Mouse (Mus musculus): ENCODE data around the gene Acvr1b.

Acvr1b gene

DNA sequence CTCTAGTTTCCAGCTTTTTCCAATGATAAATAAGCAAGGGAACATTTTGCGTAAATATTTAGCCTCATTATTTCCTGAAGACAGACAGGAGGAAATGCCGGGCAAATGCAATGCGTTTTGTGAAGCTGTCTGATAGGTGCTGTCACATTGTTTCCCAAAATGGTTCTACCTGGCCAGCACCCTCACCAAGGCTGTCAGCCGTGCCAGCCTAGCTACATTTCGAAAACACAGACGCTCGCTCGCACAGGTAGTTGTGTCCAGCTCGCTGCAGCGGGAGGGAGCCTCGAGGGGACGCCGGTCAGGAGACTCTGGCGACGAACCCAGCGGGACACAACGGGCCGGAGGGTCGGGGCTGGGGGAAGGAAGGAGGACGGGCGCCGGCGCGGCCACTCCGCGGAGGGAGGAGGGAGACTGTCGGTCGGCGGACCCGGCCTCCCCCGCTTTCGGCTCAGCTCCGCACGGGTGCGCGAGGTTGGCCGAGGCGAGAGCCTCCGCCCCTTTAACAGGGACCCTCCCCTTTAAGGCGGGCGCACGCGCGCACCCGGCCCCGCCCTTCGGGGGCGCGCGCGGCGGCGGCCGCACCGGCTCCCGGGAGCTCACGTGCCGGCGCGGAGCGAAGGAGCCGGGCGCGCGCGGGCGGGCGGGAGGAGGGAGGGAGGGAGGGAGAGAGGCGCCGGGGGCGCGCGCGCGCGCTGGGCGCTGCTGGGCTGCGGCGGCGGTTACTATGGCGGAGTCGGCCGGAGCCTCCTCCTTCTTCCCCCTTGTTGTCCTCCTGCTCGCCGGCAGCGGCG, at the start of gene Acvr1b:
Gene Acvr1b (plus strand): TSS at position 647 of the 791 bp plus-strand sequence.
- under 1% methylated on average over 43 of the region's 87 CpGs for WGBS

DNA sequence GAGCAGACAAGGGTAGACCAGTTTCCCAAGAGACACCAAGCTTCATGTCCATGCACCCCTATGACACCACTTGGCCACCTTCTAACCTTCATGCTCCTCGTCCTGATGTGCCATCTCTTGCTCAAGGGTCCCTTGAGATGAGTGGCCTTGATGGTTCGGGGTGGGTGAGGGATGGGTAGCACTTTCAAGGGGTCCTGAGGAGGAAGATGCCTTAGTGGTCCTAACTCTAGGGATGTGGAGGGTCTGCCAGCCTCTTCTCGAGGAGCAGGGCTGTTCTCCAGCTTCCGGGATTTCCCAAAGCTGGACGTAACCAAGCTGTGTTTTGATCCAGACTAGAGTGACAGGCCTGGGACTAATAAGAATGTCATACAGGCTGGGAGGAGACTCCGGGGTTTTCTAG, 48.3 kb upstream of the Acvr1b start:
- 93% methylated on average over 6 of the region's 6 CpGs for WGBS

- WGBS: 74% methylated on average over 12 of the region's 12 CpGs
Observed at GRCm38 (mm10) chr15:101126876-101127544, 46.9 kb upstream of the Acvr1b start.

- WGBS: 14% methylated on average over 46 of the region's 46 CpGs
Observed at GRCm38 (mm10) chr15:101128181-101129089, 45.4 kb upstream of the Acvr1b start, which contains the start of gene Acvrl1. Gene Acvrl1 (plus strand): TSS chr15:101128522.

GRCm38 (mm10) chr15:101129412-101129811, 44.5 kb upstream of the Acvr1b start:
- WGBS: 66% methylated on average over 5 of the region's 5 CpGs

DNA sequence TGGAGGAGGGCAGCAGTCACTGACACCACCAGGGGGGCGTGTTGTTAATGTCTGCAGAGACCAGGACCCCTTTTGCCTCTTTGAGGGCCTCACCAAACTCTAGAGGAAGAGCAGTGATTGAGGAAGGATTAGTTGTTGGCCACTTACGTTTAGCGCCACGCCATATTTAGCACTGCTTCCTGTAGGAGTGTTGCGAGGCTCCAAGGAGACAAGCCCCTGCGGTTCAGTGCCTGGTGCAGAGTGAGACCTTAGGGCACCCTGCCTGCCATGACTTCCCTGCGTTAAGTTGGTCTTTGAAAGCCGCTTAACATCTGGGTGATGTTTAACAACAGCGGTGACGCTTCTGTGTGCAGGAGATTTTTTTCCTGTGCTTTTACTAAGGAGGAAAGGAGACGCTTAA, 42.4 kb upstream of the Acvr1b start:
- WGBS: 37% methylated on average over 11 of the region's 11 CpGs

- 54% methylated on average over 6 of the region's 6 CpGs for WGBS
Observed at GRCm38 (mm10) chr15:101132041-101132440, 41.8 kb upstream of the Acvr1b start.

DNA sequence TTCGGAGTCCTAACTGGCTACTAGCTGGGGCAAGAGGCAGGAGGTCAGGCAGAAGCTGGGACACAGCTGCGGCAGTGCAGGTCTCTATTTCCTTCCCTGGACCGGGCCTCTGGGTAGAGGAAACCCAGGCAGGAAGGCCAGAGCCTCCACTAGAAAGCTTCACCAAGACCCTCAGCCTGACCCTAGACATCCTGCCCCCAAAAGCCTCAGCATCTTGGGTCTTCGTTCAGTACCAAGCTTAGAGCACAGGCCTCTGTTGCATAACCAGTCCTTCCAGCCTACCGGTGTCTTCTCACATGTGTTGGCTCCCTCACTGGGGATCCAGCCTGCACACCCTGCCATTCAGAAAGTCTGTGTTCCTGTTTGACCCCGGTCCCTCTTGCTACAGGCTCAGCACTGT, 41.1 kb upstream of the Acvr1b start:
- WGBS: 78% methylated on average over 6 of the region's 6 CpGs

- 55% methylated on average over 15 of the region's 15 CpGs for WGBS
Observed at GRCm38 (mm10) chr15:101133993-101134704, 39.7 kb upstream of the Acvr1b start.

GRCm38 (mm10) chr15:101135405-101135804, 38.5 kb upstream of the Acvr1b start:
- 63% methylated on average over 8 of the region's 8 CpGs for WGBS

DNA sequence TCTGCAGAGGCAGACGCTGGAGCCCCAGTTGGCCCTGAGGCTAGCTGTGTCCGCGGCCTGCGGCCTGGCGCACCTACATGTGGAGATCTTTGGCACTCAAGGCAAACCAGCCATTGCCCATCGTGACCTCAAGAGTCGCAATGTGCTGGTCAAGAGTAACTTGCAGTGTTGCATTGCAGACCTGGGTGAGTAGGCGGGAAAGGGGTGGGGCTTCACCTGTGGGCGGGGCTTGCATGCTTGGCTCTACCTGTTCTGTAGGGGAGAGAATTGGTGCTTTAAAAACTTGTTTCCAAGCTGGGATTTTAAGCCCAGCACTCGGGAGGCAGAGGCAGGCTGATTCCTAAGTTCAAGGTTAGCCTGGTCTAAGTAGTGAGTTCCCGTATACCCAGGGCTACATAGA, 36.4 kb upstream of the Acvr1b start:
- WGBS: 82% methylated on average over 11 of the region's 11 CpGs

GRCm38 (mm10) chr15:101138675-101139074, 35.2 kb upstream of the Acvr1b start:
- WGBS: 69% methylated on average over 3 of the region's 3 CpGs

DNA sequence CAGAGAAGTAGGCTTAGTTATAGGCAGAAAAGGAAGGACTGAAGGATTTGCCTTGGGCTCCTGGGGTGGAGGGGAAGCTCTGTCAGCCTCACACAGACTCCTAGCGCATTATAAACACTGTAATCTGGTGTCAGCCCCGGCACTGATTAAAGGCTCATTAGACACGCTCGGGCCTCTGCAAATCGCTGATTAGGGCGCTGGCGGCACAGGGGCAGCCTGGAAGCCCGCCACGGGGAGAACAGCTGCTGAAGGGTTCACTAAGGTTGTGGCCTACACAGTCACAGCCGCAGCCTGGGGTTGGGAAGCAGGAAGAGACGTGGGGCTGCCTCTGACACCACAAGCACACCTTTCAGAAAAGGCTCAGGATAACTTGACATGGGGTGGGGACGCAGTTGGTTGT, 34.0 kb upstream of the Acvr1b start:
- 67% methylated on average over 12 of the region's 12 CpGs for WGBS

DNA sequence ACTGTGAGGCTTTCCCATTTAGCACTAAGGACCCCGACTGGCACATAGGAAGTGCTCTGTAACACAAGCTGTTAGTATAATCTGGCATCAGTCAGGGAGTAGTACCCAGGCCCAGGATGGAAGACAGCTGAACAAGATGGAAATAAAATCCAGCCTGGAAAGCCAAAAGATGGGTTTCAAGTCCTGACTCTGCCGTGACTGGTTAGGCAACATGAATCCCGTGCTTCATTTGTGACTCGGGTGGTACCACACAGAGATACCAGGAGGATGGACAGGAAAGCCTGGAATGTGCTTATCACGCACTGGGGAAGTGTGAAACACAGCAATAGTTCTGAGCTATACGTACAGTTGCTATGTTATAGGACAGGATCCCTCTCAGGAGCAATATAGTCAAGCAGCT, 33.3 kb upstream of the Acvr1b start:
- 65% methylated on average over 6 of the region's 6 CpGs for WGBS

GRCm38 (mm10) chr15:101141061-101141541, 32.8 kb upstream of the Acvr1b start:
- 33% methylated on average over 13 of the region's 14 CpGs for WGBS

DNA sequence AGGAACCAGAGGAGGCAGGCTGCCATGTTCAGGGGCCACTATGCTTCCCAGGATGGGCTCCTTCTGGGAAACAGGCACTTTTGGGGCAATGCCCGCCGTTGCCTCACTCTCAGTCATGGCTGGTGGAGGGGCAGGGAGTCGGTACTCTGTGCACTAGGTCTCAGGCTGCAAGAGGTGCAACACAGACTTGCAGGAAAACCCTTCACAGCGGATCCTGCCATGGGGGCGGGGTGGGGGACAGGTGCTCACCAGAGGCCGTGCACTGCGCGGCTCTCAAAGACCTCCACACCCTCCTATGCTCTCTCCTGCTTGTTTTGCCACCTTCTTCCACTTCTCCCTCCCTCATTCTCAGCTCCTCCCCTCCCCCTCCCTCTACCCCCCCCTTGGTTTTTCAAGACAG, 31.2 kb upstream of the Acvr1b start:
- WGBS: 80% methylated on average over 8 of the region's 8 CpGs

DNA sequence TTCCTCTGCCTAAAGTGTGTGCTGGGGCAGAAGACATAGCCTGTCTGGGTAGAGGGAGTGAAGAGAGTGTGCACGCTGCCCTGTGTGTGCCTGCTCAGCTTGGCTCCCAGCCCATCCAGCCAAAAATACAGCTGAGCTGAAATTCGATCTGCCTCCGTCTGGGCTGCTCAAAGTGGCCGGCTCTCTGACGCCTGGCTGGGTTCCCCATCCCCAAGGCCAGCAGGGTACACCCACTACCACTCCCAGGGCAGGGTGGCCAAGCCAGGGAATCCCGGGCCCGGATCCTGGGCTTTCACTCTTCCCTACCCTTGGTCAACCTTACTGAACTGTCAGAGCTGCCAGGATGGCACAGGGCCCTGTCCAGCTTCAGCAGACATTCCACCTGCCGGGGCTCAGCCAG, 30.4 kb upstream of the Acvr1b start:
- 22% methylated on average over 8 of the region's 8 CpGs for WGBS

- 76% methylated on average over 5 of the region's 5 CpGs for WGBS
Observed at GRCm38 (mm10) chr15:101144176-101144575, 29.7 kb upstream of the Acvr1b start.

DNA sequence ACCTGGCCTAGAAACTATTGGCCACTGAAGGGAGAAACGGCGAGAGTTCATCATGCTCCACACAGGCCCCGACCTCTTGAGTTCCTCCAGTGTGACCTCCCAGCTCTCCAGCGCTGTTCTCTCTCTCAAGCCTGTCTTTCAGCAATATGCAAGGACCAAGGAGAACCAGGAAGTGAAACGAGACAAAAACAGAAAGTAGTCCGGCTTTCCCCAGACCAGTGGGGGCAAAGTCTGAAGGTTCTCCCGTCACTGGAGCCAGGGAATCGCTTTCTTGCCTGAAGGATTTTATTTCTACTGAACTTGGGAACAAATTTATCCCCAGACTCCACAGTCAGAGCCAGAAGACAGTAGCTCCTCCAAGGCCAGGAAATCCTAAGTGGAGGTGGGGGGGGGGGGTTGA, 29.1 kb upstream of the Acvr1b start:
- 69% methylated on average over 8 of the region's 8 CpGs for WGBS

DNA sequence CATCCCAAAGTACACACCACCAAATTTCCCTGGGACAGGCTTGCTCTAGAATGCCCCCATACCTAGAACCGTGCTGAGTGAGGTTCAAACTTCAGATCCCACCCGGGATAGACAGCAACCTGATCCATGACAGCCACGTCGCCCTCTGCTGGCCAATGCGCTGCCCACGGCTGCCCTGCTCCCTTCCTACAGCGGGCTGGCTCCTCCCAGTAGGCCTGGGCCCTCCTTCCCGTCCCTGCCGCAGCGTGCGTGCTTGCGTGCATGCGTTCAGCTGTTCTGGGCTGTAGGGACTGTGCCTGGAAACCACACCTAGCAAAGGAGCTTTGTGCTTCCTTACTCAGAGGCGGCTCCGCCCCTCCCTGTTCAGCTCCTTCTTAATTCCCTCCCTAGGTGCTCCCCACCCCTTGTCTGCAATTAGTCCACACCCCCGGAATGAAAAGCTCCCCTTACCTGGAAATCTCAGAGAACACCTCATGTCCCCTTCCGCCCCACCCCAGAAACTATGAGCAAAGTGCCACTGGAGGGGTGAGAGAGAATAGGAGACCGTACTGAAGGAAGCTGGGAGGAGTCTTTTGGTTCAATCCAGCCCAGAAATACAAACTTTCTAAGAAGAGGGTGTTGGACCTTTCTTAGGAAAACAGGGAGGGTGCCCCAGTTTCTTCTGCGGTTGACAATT, 28.3 kb upstream of the Acvr1b start:
- 7% methylated on average over 19 of the region's 19 CpGs for WGBS

Data from cerebral cortex, adult 2 months (tissue).